Mouse (Mus musculus) cerebellum, adult 11-12 months (tissue): ENCODE data around the gene Kcnq1.

Experiments
- DNase-seq: peaks from one replicate; pipeline ENCODE4 v3.0.0; 2022

The Kcnq1 gene

GRCm38 (mm10) chr7:143189965-143190722 is 84.0 kb downstream of the Kcnq1 start:
- DNase-seq = no peak

- DNase-seq = no peak
These were observed 84.7 kb downstream of the Kcnq1 start for GRCm38 (mm10) chr7:143190911-143191310.

GRCm38 (mm10) chr7:143192392-143192791 is 86.2 kb downstream of the Kcnq1 start:
- no peak for DNase-seq

- no peak for DNase-seq
These were observed 87.9 kb downstream of the Kcnq1 start for GRCm38 (mm10) chr7:143194064-143194463.

GRCm38 (mm10) chr7:143197951-143198440 is 91.8 kb downstream of the Kcnq1 start:
- DNase-seq = no peak

- no peak for DNase-seq
These were observed 92.3 kb downstream of the Kcnq1 start for GRCm38 (mm10) chr7:143198443-143198842.

- DNase-seq = no peak
These were observed 95.1 kb downstream of the Kcnq1 start for GRCm38 (mm10) chr7:143201255-143201654.

GRCm38 (mm10) chr7:143203897-143204296 is 97.7 kb downstream of the Kcnq1 start:
- DNase-seq = no peak

GRCm38 (mm10) chr7:143207044-143207443 is 100.9 kb downstream of the Kcnq1 start:
- no peak for DNase-seq

GRCm38 (mm10) chr7:143210796-143211195 is 104.6 kb downstream of the Kcnq1 start:
- no peak for DNase-seq

GRCm38 (mm10) chr7:143251206-143251605 is 145.0 kb downstream of the Kcnq1 start:
- DNase-seq = no peak

GRCm38 (mm10) chr7:143253126-143253871 is 147.1 kb downstream of the Kcnq1 start:
- DNase-seq = no peak

GRCm38 (mm10) chr7:143254901-143255300 is 148.7 kb downstream of the Kcnq1 start:
- DNase-seq = no peak

GRCm38 (mm10) chr7:143261246-143261645 is 155.1 kb downstream of the Kcnq1 start:
- DNase-seq = no peak

- DNase-seq = no peak
These were observed 157.4 kb downstream of the Kcnq1 start for GRCm38 (mm10) chr7:143263557-143263956.

- DNase-seq = no peak
These were observed 157.8 kb downstream of the Kcnq1 start for GRCm38 (mm10) chr7:143263966-143264365.

GRCm38 (mm10) chr7:143265386-143265785 is 159.2 kb downstream of the Kcnq1 start:
- DNase-seq = no peak

GRCm38 (mm10) chr7:143265829-143266438 is 159.8 kb downstream of the Kcnq1 start:
- no peak for DNase-seq

- no peak for DNase-seq
These were observed 167.6 kb downstream of the Kcnq1 start for GRCm38 (mm10) chr7:143273747-143274146.

GRCm38 (mm10) chr7:143275030-143275429 is 168.9 kb downstream of the Kcnq1 start:
- DNase-seq = no peak

GRCm38 (mm10) chr7:143283625-143284024 is 177.5 kb downstream of the Kcnq1 start:
- no peak for DNase-seq

- DNase-seq = no peak
These were observed 178.7 kb downstream of the Kcnq1 start for GRCm38 (mm10) chr7:143284866-143285265.

GRCm38 (mm10) chr7:143285440-143285839 is 179.3 kb downstream of the Kcnq1 start:
- no peak for DNase-seq
